Mouse (Mus musculus) kidney, embryonic 15.5 days (tissue): ENCODE measurements around the gene Grin2c. TPM values are rescaled to one million over a fixed set of nuclear protein-coding genes. Genes with fewer than 3 reads are reported as not detected.

Experiments used
- ATAC-seq: fragments of 200-750 bp; cut with Nextera tagmentation; replicated peaks from 2 replicates; pipeline ENCODE4 v1.8.0; 2017; ENCODE audit warnings: moderate TSS enrichment; ENCODE audit not compliant: low FRiP score
- H3K27ac ChIP-seq: fragments of 300-500 bp; sonication (generic); 2 replicates; pipeline ENCODE4 v1.5.1; 2015; ENCODE audit warnings: mild to moderate bottlenecking, inconsistent platforms
- H3K27me3 ChIP-seq: fragments of 300-500 bp; sonication (generic); 2 replicates; pipeline ENCODE4 v1.6.1; 2015; ENCODE audit warnings: inconsistent platforms
- H3K36me3 ChIP-seq: fragments of 300-500 bp; sonication (generic); 2 replicates; pipeline ENCODE4 v1.6.1; 2015; ENCODE audit warnings: inconsistent platforms
- H3K4me1 ChIP-seq: fragments of 300-500 bp; sonication (generic); 2 replicates; pipeline ENCODE4 v1.6.1; 2015; ENCODE audit warnings: inconsistent platforms
- H3K4me2 ChIP-seq: fragments of 300-500 bp; sonication (generic); 2 replicates; pipeline ENCODE4 v1.6.1; 2015; ENCODE audit warnings: moderate library complexity, mild to moderate bottlenecking, inconsistent platforms
- H3K4me3 ChIP-seq: fragments of 300-500 bp; sonication (generic); replicated peaks from 2 replicates; pipeline ENCODE4 v1.5.1; 2015; ENCODE audit warnings: mild to moderate bottlenecking, inconsistent platforms
- H3K9ac ChIP-seq: fragments of 300-500 bp; sonication (generic); 2 replicates; pipeline ENCODE4 v1.6.1; 2015; ENCODE audit warnings: mild to moderate bottlenecking, inconsistent platforms
- H3K9me3 ChIP-seq: fragments of 300-500 bp; sonication (generic); replicated peaks from 2 replicates; pipeline ENCODE4 v1.6.1; 2016; ENCODE audit warnings: inconsistent platforms
- WGBS: fragments of 180-500 bp; shearing (Covaris S2); methylation state at CpG from one replicate; pipeline ENCODE4 v1.1.7; 2015; ENCODE audit warnings: mixed read lengths; 5-methylcytosine and 5-hydroxymethylcytosine counted together
- polyA plus RNA-seq: library from polyadenylated mRNA; unstranded; fragments of >200 nt; fragmentation: Nextera tagmentation; extraction: Ambion mirVana; gene quantifications from 2 replicates; pipeline ENCODE4 v1.2.1, GENCODE M21; 2015

Grin2c gene
- not detected in 2 replicates for polyA plus RNA-seq

GRCm38 (mm10) chr11:115267061-115267883 lies at the start of gene Grin2c:
Grin2c (minus strand) TSS chr11:115267243.
- Histone ChIP-seq H3K4me1 (peaks cover 32% of the 10 kb centered on the region), H3K4me3 (peak within 1 kb of the TSS; percentile 39), H3K27ac (no peak within 1 kb of the TSS), H3K9ac (0 out of 2 replicates have a peak within 1 kb of the TSS, but pooled peaks have one; percentile 3), H3K4me2 (peak within 1 kb of the TSS; percentile 68), H3K36me3 (peaks cover 11% of the 10 kb centered on the region; the same call in 1 of the 2 replicates), H3K9me3 (no peaks in the 10 kb centered on the region), H3K27me3 (peaks cover 76% of the 10 kb centered on the region)
- 8% methylated on average over 29 of the region's 50 CpGs for WGBS
- ATAC-seq, result no peak

GRCm38 (mm10) chr11:115314249-115314648 lies 47.2 kb upstream of the Grin2c start:
- no peaks in the 10 kb centered on the region for H3K36me3 ChIP-seq
- H3K27me3 ChIP-seq, result peaks cover 77% of the 10 kb centered on the region
- no peak overlapping the region for H3K27ac ChIP-seq
- no peaks in the 10 kb centered on the region for H3K9me3 ChIP-seq
- WGBS, result 44% methylated on average over 2 of the region's 2 CpGs
- H3K9ac ChIP-seq, result no peak overlapping the region
- H3K4me3 ChIP-seq, result no peak overlapping the region
- ATAC-seq, result no peak
- H3K4me2 ChIP-seq, result no peak overlapping the region
- H3K4me1 ChIP-seq, result peaks cover 12% of the 10 kb centered on the region; the same call in 1 of the 2 replicates

- WGBS, result 48% methylated on average over 1 of the region's 1 CpGs
- Histone ChIP-seq H3K4me3 (no peak overlapping the region), H3K4me1 (peaks cover 11% of the 10 kb centered on the region), H3K36me3 (no peaks in the 10 kb centered on the region), H3K27me3 (peaks cover 34% of the 10 kb centered on the region), H3K4me2 (no peak overlapping the region), H3K9ac (no peak overlapping the region), H3K9me3 (no peaks in the 10 kb centered on the region), H3K27ac (no peak overlapping the region)
- no peak for ATAC-seq
Observed at GRCm38 (mm10) chr11:115308781-115309180, 41.7 kb upstream of the Grin2c start.

- Histone ChIP-seq H3K36me3 (no peaks in the 10 kb centered on the region), H3K27ac (no peak within 1 kb of the TSS), H3K9ac (no peak within 1 kb of the TSS), H3K4me1 (peaks cover 11% of the 10 kb centered on the region), H3K4me3 (no peak within 1 kb of the TSS), H3K4me2 (no peak within 1 kb of the TSS), H3K27me3 (peaks cover 15% of the 10 kb centered on the region), H3K9me3 (no peaks in the 10 kb centered on the region)
- 0 out of 2 replicates have a peak, but pooled peaks have one; percentile 15 for ATAC-seq
- 12% methylated on average over 8 of the region's 8 CpGs for WGBS
Observed at GRCm38 (mm10) chr11:115306863-115307262, 39.8 kb upstream of the Grin2c start, which contains the start of gene Otop2. Otop2 (plus strand) TSS chr11:115307163.

GRCm38 (mm10) chr11:115303167-115303566 lies 36.1 kb upstream of the Grin2c start:
- Histone ChIP-seq H3K4me2 (no peak overlapping the region), H3K36me3 (no peaks in the 10 kb centered on the region), H3K9me3 (no peaks in the 10 kb centered on the region), H3K27me3 (peaks cover 25% of the 10 kb centered on the region), H3K9ac (no peak overlapping the region), H3K4me3 (no peak overlapping the region), H3K4me1 (peaks cover 11% of the 10 kb centered on the region), H3K27ac (no peak overlapping the region)
- WGBS, result 54% methylated on average over 8 of the region's 8 CpGs
- no peak for ATAC-seq

GRCm38 (mm10) chr11:115301351-115301750 lies 34.3 kb upstream of the Grin2c start:
- 84% methylated on average over 2 of the region's 2 CpGs for WGBS
- no peak for ATAC-seq
- Histone ChIP-seq H3K9me3 (no peaks in the 10 kb centered on the region), H3K4me2 (no peak overlapping the region), H3K4me1 (peaks cover 16% of the 10 kb centered on the region), H3K4me3 (no peak overlapping the region), H3K9ac (no peak overlapping the region), H3K36me3 (no peaks in the 10 kb centered on the region), H3K27ac (no peak overlapping the region), H3K27me3 (peaks cover 35% of the 10 kb centered on the region)

GRCm38 (mm10) chr11:115300745-115301144 lies 33.7 kb upstream of the Grin2c start:
- H3K9ac ChIP-seq, result no peak overlapping the region
- no peak for ATAC-seq
- H3K9me3 ChIP-seq, result no peaks in the 10 kb centered on the region
- peaks cover 13% of the 10 kb centered on the region for H3K4me1 ChIP-seq
- WGBS, result 84% methylated on average over 4 of the region's 4 CpGs
- H3K27ac ChIP-seq, result no peak overlapping the region
- H3K4me2 ChIP-seq, result no peak overlapping the region
- H3K4me3 ChIP-seq, result no peak overlapping the region
- H3K27me3 ChIP-seq, result peaks cover 41% of the 10 kb centered on the region
- H3K36me3 ChIP-seq, result no peaks in the 10 kb centered on the region

- Histone ChIP-seq H3K9me3 (no peaks in the 10 kb centered on the region), H3K4me3 (no peak overlapping the region), H3K27me3 (peaks cover 45% of the 10 kb centered on the region), H3K9ac (no peak overlapping the region), H3K36me3 (no peaks in the 10 kb centered on the region), H3K4me1 (peaks cover 13% of the 10 kb centered on the region), H3K4me2 (0 out of 2 replicates have a peak overlapping the region, but pooled peaks have one; percentile 68), H3K27ac (no peak overlapping the region)
- 56% methylated on average over 8 of the region's 8 CpGs for WGBS
- no peak for ATAC-seq
Observed at GRCm38 (mm10) chr11:115298160-115298559, 31.1 kb upstream of the Grin2c start.

GRCm38 (mm10) chr11:115297214-115297826 lies 30.3 kb upstream of the Grin2c start, which contains the start of gene Fads6:
Fads6 (minus strand) TSS chr11:115297663.
- ATAC-seq, result peak; percentile 81
- under 1% methylated on average over 44 of the region's 44 CpGs for WGBS
- Histone ChIP-seq H3K27ac (no peak within 1 kb of the TSS), H3K4me3 (peak within 1 kb of the TSS; percentile 40), H3K4me1 (peaks cover 13% of the 10 kb centered on the region), H3K9ac (peak within 1 kb of the TSS; percentile 0), H3K27me3 (peaks cover 45% of the 10 kb centered on the region), H3K4me2 (peak within 1 kb of the TSS; percentile 68), H3K9me3 (no peaks in the 10 kb centered on the region), H3K36me3 (no peaks in the 10 kb centered on the region)

GRCm38 (mm10) chr11:115296471-115297210 lies 29.6 kb upstream of the Grin2c start:
- H3K36me3 ChIP-seq, result no peaks in the 10 kb centered on the region
- no peak; the same call in 1 of the 2 replicates for ATAC-seq
- peaks cover 17% of the 10 kb centered on the region for H3K4me1 ChIP-seq
- H3K27ac ChIP-seq, result no peak overlapping the region
- H3K4me3 ChIP-seq, result peak overlapping the region; percentile 40
- H3K27me3 ChIP-seq, result peaks cover 45% of the 10 kb centered on the region
- WGBS, result 54% methylated on average over 21 of the region's 21 CpGs
- H3K4me2 ChIP-seq, result peak overlapping the region; percentile 68
- H3K9ac ChIP-seq, result peak overlapping the region; percentile 0
- no peaks in the 10 kb centered on the region for H3K9me3 ChIP-seq

GRCm38 (mm10) chr11:115295939-115296338 lies 28.9 kb upstream of the Grin2c start:
- ATAC-seq, result no peak
- WGBS, result 82% methylated on average over 11 of the region's 11 CpGs
- H3K9ac ChIP-seq, result no peak overlapping the region

More at GRCm38 (mm10) chr11:115295939-115296338, 28.9 kb upstream of the Grin2c start:
- H3K27me3 ChIP-seq, result peaks cover 45% of the 10 kb centered on the region
- peaks cover 18% of the 10 kb centered on the region for H3K4me1 ChIP-seq
- H3K4me3 ChIP-seq, result no peak overlapping the region
- no peaks in the 10 kb centered on the region for H3K9me3 ChIP-seq
- H3K27ac ChIP-seq, result no peak overlapping the region
- no peaks in the 10 kb centered on the region for H3K36me3 ChIP-seq
- H3K4me2 ChIP-seq, result no peak overlapping the region
